Mouse (Mus musculus): ENCODE results near the gene Edn3.

GRCm38 (mm10) chr2:174827829-174828228 lies 67.4 kb downstream of the Edn3 start:
- TF ChIP-seq ZC3H11A (IDR thresholded peaks at IDR 0.05; ENCODE audit: low read depth, low read length): no peak
- no peak for TF ChIP-seq MEF2A (IDR thresholded peaks at IDR 0.05; ENCODE audit: extremely low read depth, insufficient replicate concordance, low read depth, low read length, poor library complexity, severe bottlenecking)
- no peak for TF ChIP-seq CHD2 (IDR thresholded peaks at IDR 0.05; ENCODE audit: low read length)
- TF ChIP-seq HCFC1 (IDR thresholded peaks at IDR 0.05; ENCODE audit: low read depth, low read length): no peak
- no peak for TF ChIP-seq POLR2AphosphoS2 (IDR thresholded peaks at IDR 0.05; ENCODE audit: low read length)
- TF ChIP-seq SMC3 (IDR thresholded peaks at IDR 0.05; ENCODE audit: low read depth, low read length): no peak
- TF ChIP-seq POLR2A (IDR thresholded peaks at IDR 0.05; ENCODE audit: control insufficient read depth in 1 of 2, insufficient read depth in 1 of 2, low read depth in 1 of 2, low read length in 2 of 2, poor library complexity in 1 of 2): no peak
- no peak for TF ChIP-seq CHD1 (IDR thresholded peaks at IDR 0.05; ENCODE audit: low read depth, low read length)
- TF ChIP-seq CTCF (IDR thresholded peaks at IDR 0.05 in 2 of 3, conservative IDR thresholded peaks at IDR 0.05 in 1 of 3; ENCODE audit: control insufficient read depth in 1 of 3, insufficient read depth in 1 of 3, low read depth in 2 of 3, low read length in 3 of 3, poor library complexity in 1 of 3, severe bottlenecking in 1 of 3): no peak
- TF ChIP-seq GATA1 (IDR thresholded peaks at IDR 0.05; ENCODE audit: low read depth, low read length): no peak
- TF ChIP-seq POLR2AphosphoS5 (IDR thresholded peaks at IDR 0.05; ENCODE audit: borderline replicate concordance, low read depth, low read length): no peak

Measured in MEL (cell line).